Mouse (Mus musculus) intestine, embryonic 16.5 days (tissue): ENCODE measurements at regions not wholly inside any gene's neighbourhood (a gene's known extent, or its start where the extent isn't known, plus 50 kb on each side); places are given as distances from the start of the nearest gene placed in this dataset.
"Not testable (repeated sequence)": the region's sequence is repeated elsewhere in the genome, so short reads cannot be mapped to it uniquely, and the experiment has no call there.

Experiments
- ATAC-seq: fragments of 200-750 bp; cut with Nextera tagmentation; 2 replicates; pipeline ENCODE4 v1.8.0; 2017; ENCODE audit warnings: moderate TSS enrichment, moderate library complexity
- H3K27ac ChIP-seq: fragments of 300-500 bp; sonication (generic); 2 replicates; pipeline ENCODE4 v1.5.1; 2014; ENCODE audit warnings: mild to moderate bottlenecking, low read length
- H3K27me3 ChIP-seq: fragments of 300-500 bp; sonication (generic); replicated peaks from 2 replicates; pipeline ENCODE4 v1.6.1; 2014; ENCODE audit warnings: low read length, control low read depth, mixed read lengths; ENCODE audit not compliant: control insufficient read depth, insufficient read depth
- H3K36me3 ChIP-seq: fragments of 300-500 bp; sonication (generic); 2 replicates; pipeline ENCODE4 v1.6.1; 2014; ENCODE audit warnings: low read length, control low read depth; ENCODE audit not compliant: control insufficient read depth, insufficient read depth
- H3K4me1 ChIP-seq: fragments of 300-500 bp; sonication (generic); 2 replicates; pipeline ENCODE4 v1.6.1; 2014; ENCODE audit warnings: low read length, control low read depth, mixed read lengths; ENCODE audit not compliant: control insufficient read depth, insufficient read depth
- H3K4me2 ChIP-seq: fragments of 300-500 bp; sonication (generic); 2 replicates; pipeline ENCODE4 v1.6.1; 2014; ENCODE audit warnings: low read depth, low read length, control low read depth
- H3K4me3 ChIP-seq: fragments of 300-500 bp; sonication (generic); 2 replicates; pipeline ENCODE4 v1.5.1; 2014; ENCODE audit warnings: mild to moderate bottlenecking, low read length
- H3K9ac ChIP-seq: fragments of 300-500 bp; sonication (generic); 2 replicates; pipeline ENCODE4 v1.6.1; 2014; ENCODE audit warnings: low read depth, low read length
- H3K9me3 ChIP-seq: fragments of 300-500 bp; sonication (generic); 2 replicates; pipeline ENCODE4 v1.6.1; 2016; ENCODE audit warnings: low read length, control low read depth; ENCODE audit not compliant: control insufficient read depth
- WGBS: fragments of 180-500 bp; shearing (Covaris S2); extraction: QIAGEN DNeasy Blood & Tissue Kit; methylation state at CpG from one replicate; pipeline ENCODE4 v1.1.7; 2014; 5-methylcytosine and 5-hydroxymethylcytosine counted together

DNA sequence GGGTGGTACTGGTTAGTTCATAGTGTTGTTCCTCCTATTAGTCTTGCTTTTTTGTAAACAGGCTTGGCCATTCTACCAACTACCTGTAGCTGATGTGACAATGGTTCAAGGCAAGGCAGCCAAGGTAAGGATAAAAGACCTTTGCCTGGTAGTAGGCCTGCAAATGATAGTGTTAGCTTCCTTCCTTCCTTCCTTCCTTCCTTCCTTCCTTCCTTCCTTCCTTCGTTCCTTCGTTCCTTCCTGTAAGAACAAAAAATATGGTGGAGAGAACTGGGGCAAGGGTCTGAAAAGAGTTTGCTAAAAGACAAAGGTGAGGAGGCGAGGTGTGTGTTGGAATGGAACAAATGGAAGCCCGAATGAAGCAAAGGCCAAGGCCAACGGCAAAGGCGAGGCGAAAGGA lies 84.8 kb upstream of the Ezh2 start:
- not testable (repeated sequence) for ATAC-seq, H3K9me3 ChIP-seq, H3K4me3 ChIP-seq, H3K4me1 ChIP-seq, H3K9ac ChIP-seq, H3K4me2 ChIP-seq, H3K27ac ChIP-seq, H3K36me3 ChIP-seq, H3K27me3 ChIP-seq
- WGBS = 79% methylated on average over 2 of the region's 7 CpGs

DNA sequence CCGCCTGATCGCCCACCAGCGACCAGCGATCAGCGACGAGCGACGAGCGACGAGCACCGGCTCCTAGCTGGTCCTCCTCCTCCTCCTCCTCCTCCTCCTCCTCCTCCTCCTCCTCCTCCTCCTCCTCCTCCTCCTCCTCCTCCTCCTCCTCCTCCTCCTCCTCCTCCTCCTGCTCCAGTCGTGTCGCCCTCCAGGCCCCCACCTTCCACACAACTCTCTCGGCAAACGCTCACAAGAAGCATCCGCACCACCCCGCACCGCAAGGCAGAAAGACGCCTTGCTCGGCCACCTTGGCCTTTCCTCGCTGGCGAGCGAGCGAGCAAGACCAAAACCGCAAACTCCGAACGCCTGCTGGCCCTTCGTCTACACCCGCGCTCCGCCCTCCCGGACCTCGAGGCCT lies 77.6 kb upstream of the Ezh2 start:
- H3K27ac ChIP-seq, H3K36me3 ChIP-seq, H3K4me1 ChIP-seq, H3K9me3 ChIP-seq, ATAC-seq, H3K27me3 ChIP-seq, H3K9ac ChIP-seq: not testable (repeated sequence)
- 3% methylated on average over 12 of the region's 33 CpGs for WGBS
- Histone ChIP-seq H3K4me3 (peak overlapping the region; percentile 32), H3K4me2 (peak overlapping the region; percentile 30; the same call in 1 of the 2 replicates)

GRCm38 (mm10) chr6:47652880-47653279 lies 57.7 kb upstream of the Ezh2 start:
- not testable (repeated sequence) for H3K27ac ChIP-seq, H3K4me1 ChIP-seq, H3K4me3 ChIP-seq, H3K36me3 ChIP-seq, ATAC-seq, H3K27me3 ChIP-seq, H3K4me2 ChIP-seq, H3K9me3 ChIP-seq, H3K9ac ChIP-seq
- WGBS = 57% methylated on average over 2 of the region's 3 CpGs

GRCm38 (mm10) chr6:47651385-47651718 lies 56.2 kb upstream of the Ezh2 start:
- H3K4me3 ChIP-seq = peak overlapping the region; percentile 73
- H3K4me2 ChIP-seq = peak overlapping the region; percentile 67
- not testable (repeated sequence) for H3K27ac ChIP-seq, H3K36me3 ChIP-seq, H3K9me3 ChIP-seq, H3K4me1 ChIP-seq, H3K27me3 ChIP-seq
- WGBS = 2% methylated on average over 22 of the region's 23 CpGs
- H3K9ac ChIP-seq = peak overlapping the region; percentile 75
- ATAC-seq = peak; percentile 27

DNA sequence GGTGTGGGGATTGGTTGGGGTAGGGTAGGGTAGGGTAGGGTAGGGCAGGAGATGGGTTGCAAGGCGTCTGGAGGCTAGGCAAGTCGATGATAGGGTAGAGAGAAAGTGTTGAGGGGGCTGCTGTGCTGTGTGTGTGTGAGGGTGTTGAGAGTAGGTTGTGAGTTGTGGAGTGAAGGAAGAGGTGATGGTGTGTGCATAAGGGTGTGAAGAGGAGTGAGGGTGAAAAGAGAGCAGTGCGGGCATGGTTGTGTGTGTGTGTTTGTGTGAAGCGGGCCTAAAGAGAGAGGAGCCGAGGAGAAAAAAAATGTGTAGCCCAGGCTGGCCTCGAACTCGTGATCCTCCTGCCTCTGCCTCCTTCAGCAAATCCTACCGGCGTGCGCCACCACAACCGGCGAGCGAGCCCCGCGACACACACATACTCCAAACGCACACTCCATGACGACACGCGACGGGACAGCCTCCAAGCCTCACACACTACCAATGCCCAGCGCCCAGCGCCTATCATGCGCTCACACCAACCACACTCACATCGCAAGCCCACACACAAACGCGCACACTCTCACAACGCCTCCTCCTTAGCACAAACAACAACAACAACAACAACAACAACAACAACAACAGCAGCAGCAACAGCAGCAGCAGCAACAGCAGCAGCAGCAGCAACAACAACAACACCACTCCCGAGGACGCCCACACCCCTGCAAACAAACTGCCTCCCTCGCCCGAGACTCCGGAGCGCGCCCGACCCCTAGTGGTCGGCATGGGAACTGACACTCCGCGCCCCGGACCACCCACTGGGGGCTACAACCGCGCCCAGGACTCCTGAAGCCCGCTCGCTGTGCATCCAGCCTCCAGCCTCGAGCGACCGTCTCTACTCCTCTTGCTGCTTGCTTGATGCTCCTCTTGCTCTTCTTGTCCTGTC lies 55.6 kb upstream of the Ezh2 start:
- Histone ChIP-seq H3K27me3 (no peaks in the 10 kb centered on the region), H3K9ac (peak overlapping the region; percentile 75), H3K36me3 (no peaks in the 10 kb centered on the region), H3K9me3 (no peaks in the 10 kb centered on the region), H3K4me3 (peak overlapping the region; percentile 73), H3K4me1 (no peaks in the 10 kb centered on the region; the same call in 1 of the 2 replicates), H3K27ac (no peak overlapping the region), H3K4me2 (peak overlapping the region; percentile 67)
- ATAC-seq = peak; percentile 96
- WGBS = 2% methylated on average over 46 of the region's 46 CpGs

DNA sequence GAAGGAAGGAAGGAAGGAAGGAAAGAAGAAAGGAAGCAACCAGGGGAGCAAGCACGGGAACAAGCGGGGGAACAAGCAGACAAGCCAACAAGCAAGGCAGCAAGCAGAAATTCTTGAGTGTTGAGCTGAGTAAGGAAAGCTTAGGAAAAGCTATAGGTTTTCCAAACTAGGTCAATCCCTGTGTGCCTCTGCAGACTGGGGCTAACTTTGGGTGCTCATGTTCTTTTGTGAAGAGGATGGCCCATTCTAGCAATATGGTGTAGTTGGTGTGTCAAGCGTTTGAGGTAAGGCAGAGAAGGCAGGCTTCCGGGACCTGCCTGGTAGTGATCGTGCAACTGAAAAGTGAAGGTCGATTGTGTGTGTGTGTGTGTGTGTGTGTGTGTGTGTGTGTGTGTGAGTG lies 54.8 kb upstream of the Ezh2 start:
- no peak overlapping the region for H3K4me3 ChIP-seq
- no peak overlapping the region for H3K9ac ChIP-seq
- WGBS = 82% methylated on average over 6 of the region's 6 CpGs
- no peaks in the 10 kb centered on the region for H3K36me3 ChIP-seq
- H3K9me3 ChIP-seq = no peaks in the 10 kb centered on the region
- H3K27ac ChIP-seq = no peak overlapping the region
- H3K27me3 ChIP-seq = no peaks in the 10 kb centered on the region
- ATAC-seq = no peak
- no peak overlapping the region for H3K4me2 ChIP-seq
- H3K4me1 ChIP-seq = peaks cover 3% of the 10 kb centered on the region; the same call in 1 of the 2 replicates

GRCm38 (mm10) chr6:47649451-47649931 lies 54.4 kb upstream of the Ezh2 start:
- H3K27me3 ChIP-seq = no peaks in the 10 kb centered on the region
- no peaks in the 10 kb centered on the region for H3K36me3 ChIP-seq
- no peaks in the 10 kb centered on the region for H3K9me3 ChIP-seq
- no peak for ATAC-seq
- 71% methylated on average over 5 of the region's 5 CpGs for WGBS
- H3K4me2 ChIP-seq = no peak overlapping the region
- H3K27ac ChIP-seq = no peak overlapping the region
- peaks cover 3% of the 10 kb centered on the region; the same call in 1 of the 2 replicates for H3K4me1 ChIP-seq
- no peak overlapping the region for H3K9ac ChIP-seq
- no peak overlapping the region for H3K4me3 ChIP-seq

DNA sequence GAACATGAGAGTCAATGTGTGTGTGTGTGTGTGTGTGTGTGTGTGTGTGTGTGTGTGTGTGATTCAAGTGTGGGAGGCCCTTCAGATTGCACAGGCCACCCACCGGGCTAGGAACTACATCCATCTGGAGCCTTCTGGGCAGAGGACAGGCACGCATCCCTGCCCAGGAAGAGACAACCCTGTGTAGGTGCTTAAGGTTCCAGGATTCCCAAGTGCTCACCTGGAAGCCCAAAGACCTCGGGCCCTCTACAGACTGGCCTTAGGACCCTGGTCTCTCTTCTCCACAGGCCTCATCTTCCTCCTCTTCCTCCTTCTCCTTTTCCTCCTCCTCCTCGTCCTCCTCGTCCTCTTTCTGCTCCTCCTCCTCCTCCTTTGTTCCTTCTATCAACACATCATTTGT lies 53.8 kb upstream of the Ezh2 start:
- Histone ChIP-seq H3K9me3 (no peaks in the 10 kb centered on the region), H3K4me3 (no peak overlapping the region), H3K36me3 (no peaks in the 10 kb centered on the region), H3K4me1 (peaks cover 3% of the 10 kb centered on the region; the same call in 1 of the 2 replicates), H3K27ac (no peak overlapping the region), H3K4me2 (no peak overlapping the region), H3K9ac (no peak overlapping the region), H3K27me3 (no peaks in the 10 kb centered on the region)
- ATAC-seq = no peak
- WGBS = 82% methylated on average over 5 of the region's 5 CpGs

DNA sequence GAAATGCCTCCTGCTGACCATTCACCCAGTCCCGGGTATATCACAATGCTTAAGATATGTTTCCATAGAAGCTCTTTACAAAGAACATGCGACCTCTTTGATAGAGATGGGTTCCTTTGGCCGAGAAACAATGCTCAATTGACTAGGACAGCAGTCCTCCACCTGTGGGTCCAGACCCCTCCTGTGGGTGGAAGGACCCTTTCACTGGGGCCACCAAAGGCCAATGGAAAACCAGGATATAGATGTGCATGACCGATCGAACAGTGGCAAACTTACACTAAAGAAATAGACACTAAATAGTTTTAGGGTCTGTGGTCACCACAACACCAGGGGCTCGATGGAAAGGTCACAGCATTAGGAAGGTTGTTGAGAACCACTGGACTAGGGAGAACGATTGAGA lies 53.2 kb upstream of the Ezh2 start:
- H3K4me3 ChIP-seq = no peak overlapping the region
- H3K4me1 ChIP-seq = peaks cover 3% of the 10 kb centered on the region; the same call in 1 of the 2 replicates
- H3K9ac ChIP-seq = no peak overlapping the region
- H3K27ac ChIP-seq = no peak overlapping the region
- WGBS = 88% methylated on average over 7 of the region's 7 CpGs
- no peaks in the 10 kb centered on the region for H3K36me3 ChIP-seq
- H3K27me3 ChIP-seq = no peaks in the 10 kb centered on the region
- no peak for ATAC-seq
- no peak overlapping the region for H3K4me2 ChIP-seq
- H3K9me3 ChIP-seq = no peaks in the 10 kb centered on the region
